Mouse (Mus musculus): ENCODE measurements around the gene Serpina3m. TPM values are rescaled to one million over a fixed set of nuclear protein-coding genes. Genes with fewer than 3 reads are reported as not detected.
"Not testable (repeated sequence)": the region's sequence is repeated elsewhere in the genome, so short reads cannot be mapped to it uniquely, and the experiment has no call there.

Serpina3m gene
- polyA plus RNA-seq, 1 experiment from 2014 or later, result not detected

GRCm38 (mm10) chr12:104342489-104342888 lies 4.2 kb downstream of the Serpina3m start:
- not testable (repeated sequence) for H3K4me3 ChIP-seq (ENCODE audit: low read length); H3K4me1 ChIP-seq (ENCODE audit: control insufficient read depth, insufficient read depth, low read length); H3K9me3 ChIP-seq (ENCODE audit: control insufficient read depth, low read length); H3K36me3 ChIP-seq (ENCODE audit: control insufficient read depth, insufficient read depth, low read length); H3K27ac ChIP-seq (ENCODE audit: low read depth, low read length); ATAC-seq (ENCODE audit: low FRiP score, low TSS enrichment); H3K27me3 ChIP-seq (ENCODE audit: control insufficient read depth, insufficient read depth, low read length); H3K4me2 ChIP-seq (replicated peaks; ENCODE audit: low read depth, low read length); H3K9ac ChIP-seq (ENCODE audit: low read depth, low read length)

- Histone ChIP-seq H3K27ac (ENCODE audit: low read depth, low read length) (no peak overlapping the region), H3K4me1 (ENCODE audit: control insufficient read depth, insufficient read depth, low read length) (no peaks in the 10 kb centered on the region), H3K9ac (ENCODE audit: low read depth, low read length) (no peak overlapping the region), H3K4me3 (ENCODE audit: low read length) (no peak overlapping the region), H3K9me3 (ENCODE audit: control insufficient read depth, low read length) (no peaks in the 10 kb centered on the region), H3K4me2 (replicated peaks; ENCODE audit: low read depth, low read length) (no peak overlapping the region), H3K36me3 (ENCODE audit: control insufficient read depth, insufficient read depth, low read length) (no peaks in the 10 kb centered on the region), H3K27me3 (ENCODE audit: control insufficient read depth, insufficient read depth, low read length) (no peaks in the 10 kb centered on the region)
- ATAC-seq (ENCODE audit: low FRiP score, low TSS enrichment), result no peak
- WGBS, result 76% methylated on average over 2 of the region's 2 CpGs
Measured at GRCm38 (mm10) chr12:104345181-104345580, 6.9 kb downstream of the Serpina3m start.

GRCm38 (mm10) chr12:104345707-104346106 lies 7.4 kb downstream of the Serpina3m start:
- no peak for ATAC-seq (ENCODE audit: low FRiP score, low TSS enrichment)
- H3K4me1 ChIP-seq (ENCODE audit: control insufficient read depth, insufficient read depth, low read length), result no peaks in the 10 kb centered on the region
- H3K27me3 ChIP-seq (ENCODE audit: control insufficient read depth, insufficient read depth, low read length), result no peaks in the 10 kb centered on the region
- H3K27ac ChIP-seq (ENCODE audit: low read depth, low read length), result no peak overlapping the region
- H3K9ac ChIP-seq (ENCODE audit: low read depth, low read length), result no peak overlapping the region
- no peak overlapping the region for H3K4me3 ChIP-seq (ENCODE audit: low read length)
- no peak overlapping the region for H3K4me2 ChIP-seq (replicated peaks; ENCODE audit: low read depth, low read length)
- no peaks in the 10 kb centered on the region for H3K9me3 ChIP-seq (ENCODE audit: control insufficient read depth, low read length)
- no peaks in the 10 kb centered on the region for H3K36me3 ChIP-seq (ENCODE audit: control insufficient read depth, insufficient read depth, low read length)

- Histone ChIP-seq H3K4me3 (ENCODE audit: low read length) (no peak overlapping the region), H3K9me3 (ENCODE audit: control insufficient read depth, low read length) (no peaks in the 10 kb centered on the region), H3K36me3 (ENCODE audit: control insufficient read depth, insufficient read depth, low read length) (no peaks in the 10 kb centered on the region), H3K27ac (ENCODE audit: low read depth, low read length) (no peak overlapping the region), H3K9ac (ENCODE audit: low read depth, low read length) (no peak overlapping the region), H3K27me3 (ENCODE audit: control insufficient read depth, insufficient read depth, low read length) (no peaks in the 10 kb centered on the region), H3K4me2 (replicated peaks; ENCODE audit: low read depth, low read length) (no peak overlapping the region), H3K4me1 (ENCODE audit: control insufficient read depth, insufficient read depth, low read length) (no peaks in the 10 kb centered on the region)
- WGBS, result 93% methylated on average over 2 of the region's 2 CpGs
- ATAC-seq (ENCODE audit: low FRiP score, low TSS enrichment), result no peak
Measured at GRCm38 (mm10) chr12:104347091-104347490, 8.8 kb downstream of the Serpina3m start.

- ATAC-seq (ENCODE audit: low FRiP score, low TSS enrichment), result 0 out of 2 replicates have a peak, but pooled peaks have one; percentile 28
- H3K36me3 ChIP-seq (ENCODE audit: control insufficient read depth, insufficient read depth, low read length); H3K27me3 ChIP-seq (ENCODE audit: control insufficient read depth, insufficient read depth, low read length); H3K4me1 ChIP-seq (ENCODE audit: control insufficient read depth, insufficient read depth, low read length); H3K9me3 ChIP-seq (ENCODE audit: control insufficient read depth, low read length); H3K4me3 ChIP-seq (ENCODE audit: low read length); H3K27ac ChIP-seq (ENCODE audit: low read depth, low read length); H3K4me2 ChIP-seq (replicated peaks; ENCODE audit: low read depth, low read length); H3K9ac ChIP-seq (ENCODE audit: low read depth, low read length): not testable (repeated sequence)
- whole genome bisulfite sequencing, result 44% methylated on average over 3 of the region's 3 CpGs
Measured at GRCm38 (mm10) chr12:104351812-104352211, 13.5 kb downstream of the Serpina3m start.

- Histone ChIP-seq H3K9me3 (ENCODE audit: control insufficient read depth, low read length) (no peaks in the 10 kb centered on the region), H3K9ac (ENCODE audit: low read depth, low read length) (no peak overlapping the region), H3K36me3 (ENCODE audit: control insufficient read depth, insufficient read depth, low read length) (no peaks in the 10 kb centered on the region), H3K4me1 (ENCODE audit: control insufficient read depth, insufficient read depth, low read length) (no peaks in the 10 kb centered on the region), H3K4me2 (replicated peaks; ENCODE audit: low read depth, low read length) (no peak overlapping the region), H3K4me3 (ENCODE audit: low read length) (no peak overlapping the region), H3K27ac (ENCODE audit: low read depth, low read length) (no peak overlapping the region), H3K27me3 (ENCODE audit: control insufficient read depth, insufficient read depth, low read length) (no peaks in the 10 kb centered on the region; the same call in 1 of the 2 replicates)
- WGBS, result 82% methylated on average over 3 of the region's 3 CpGs
- ATAC-seq (ENCODE audit: low FRiP score, low TSS enrichment), result no peak
Measured at GRCm38 (mm10) chr12:104356006-104356405, 17.7 kb downstream of the Serpina3m start.

GRCm38 (mm10) chr12:104369986-104370385 lies 31.7 kb downstream of the Serpina3m start:
- no peak overlapping the region for H3K4me2 ChIP-seq (replicated peaks; ENCODE audit: low read depth, low read length)
- H3K9ac ChIP-seq (ENCODE audit: low read depth, low read length), result no peak overlapping the region
- H3K4me1 ChIP-seq (ENCODE audit: control insufficient read depth, insufficient read depth, low read length), result no peaks in the 10 kb centered on the region
- H3K4me3 ChIP-seq (ENCODE audit: low read length), result no peak overlapping the region
- H3K27me3 ChIP-seq (ENCODE audit: control insufficient read depth, insufficient read depth, low read length), result no peaks in the 10 kb centered on the region
- no peak overlapping the region for H3K27ac ChIP-seq (ENCODE audit: low read depth, low read length)
- H3K9me3 ChIP-seq (ENCODE audit: control insufficient read depth, low read length), result no peaks in the 10 kb centered on the region
- no peak for ATAC-seq (ENCODE audit: low FRiP score, low TSS enrichment)
- no peaks in the 10 kb centered on the region for H3K36me3 ChIP-seq (ENCODE audit: control insufficient read depth, insufficient read depth, low read length)
- 84% methylated on average over 3 of the region's 3 CpGs for WGBS

- not testable (repeated sequence) for H3K36me3 ChIP-seq (ENCODE audit: control insufficient read depth, insufficient read depth, low read length); H3K4me2 ChIP-seq (replicated peaks; ENCODE audit: low read depth, low read length); H3K27ac ChIP-seq (ENCODE audit: low read depth, low read length); ATAC-seq (ENCODE audit: low FRiP score, low TSS enrichment); H3K27me3 ChIP-seq (ENCODE audit: control insufficient read depth, insufficient read depth, low read length); H3K4me3 ChIP-seq (ENCODE audit: low read length); H3K9ac ChIP-seq (ENCODE audit: low read depth, low read length); H3K4me1 ChIP-seq (ENCODE audit: control insufficient read depth, insufficient read depth, low read length); H3K9me3 ChIP-seq (ENCODE audit: control insufficient read depth, low read length)
- 76% methylated on average over 5 of the region's 5 CpGs for WGBS
Measured at GRCm38 (mm10) chr12:104377179-104377578, 38.9 kb downstream of the Serpina3m start.

- H3K9me3 ChIP-seq (ENCODE audit: control insufficient read depth, low read length); ATAC-seq (ENCODE audit: low FRiP score, low TSS enrichment); H3K4me3 ChIP-seq (ENCODE audit: low read length); H3K4me1 ChIP-seq (ENCODE audit: control insufficient read depth, insufficient read depth, low read length); H3K27ac ChIP-seq (ENCODE audit: low read depth, low read length); H3K9ac ChIP-seq (ENCODE audit: low read depth, low read length); H3K27me3 ChIP-seq (ENCODE audit: control insufficient read depth, insufficient read depth, low read length); H3K36me3 ChIP-seq (ENCODE audit: control insufficient read depth, insufficient read depth, low read length); H3K4me2 ChIP-seq (replicated peaks; ENCODE audit: low read depth, low read length): not testable (repeated sequence)
- 67% methylated on average over 2 of the region's 2 CpGs for WGBS
Measured at GRCm38 (mm10) chr12:104378351-104378750, 40.1 kb downstream of the Serpina3m start.

GRCm38 (mm10) chr12:104378815-104379214 lies 40.5 kb downstream of the Serpina3m start:
- not testable (repeated sequence) for H3K27me3 ChIP-seq (ENCODE audit: control insufficient read depth, insufficient read depth, low read length); H3K27ac ChIP-seq (ENCODE audit: low read depth, low read length); H3K4me3 ChIP-seq (ENCODE audit: low read length); H3K9ac ChIP-seq (ENCODE audit: low read depth, low read length); H3K4me1 ChIP-seq (ENCODE audit: control insufficient read depth, insufficient read depth, low read length); H3K4me2 ChIP-seq (replicated peaks; ENCODE audit: low read depth, low read length); H3K36me3 ChIP-seq (ENCODE audit: control insufficient read depth, insufficient read depth, low read length); H3K9me3 ChIP-seq (ENCODE audit: control insufficient read depth, low read length); ATAC-seq (ENCODE audit: low FRiP score, low TSS enrichment)
- WGBS, result 53% methylated on average over 5 of the region's 5 CpGs

Data from kidney, embryonic 14.5 days (tissue).